Mouse (Mus musculus) B cell, adult 2 months (primary cell): Measurements from ENCODE around the gene Rnf115.

Experiments used
- DNase-seq, 2 experiments: peaks; one replicate each; pipeline ENCODE4 v3.0.0; 2022

Gene Rnf115

DNA sequence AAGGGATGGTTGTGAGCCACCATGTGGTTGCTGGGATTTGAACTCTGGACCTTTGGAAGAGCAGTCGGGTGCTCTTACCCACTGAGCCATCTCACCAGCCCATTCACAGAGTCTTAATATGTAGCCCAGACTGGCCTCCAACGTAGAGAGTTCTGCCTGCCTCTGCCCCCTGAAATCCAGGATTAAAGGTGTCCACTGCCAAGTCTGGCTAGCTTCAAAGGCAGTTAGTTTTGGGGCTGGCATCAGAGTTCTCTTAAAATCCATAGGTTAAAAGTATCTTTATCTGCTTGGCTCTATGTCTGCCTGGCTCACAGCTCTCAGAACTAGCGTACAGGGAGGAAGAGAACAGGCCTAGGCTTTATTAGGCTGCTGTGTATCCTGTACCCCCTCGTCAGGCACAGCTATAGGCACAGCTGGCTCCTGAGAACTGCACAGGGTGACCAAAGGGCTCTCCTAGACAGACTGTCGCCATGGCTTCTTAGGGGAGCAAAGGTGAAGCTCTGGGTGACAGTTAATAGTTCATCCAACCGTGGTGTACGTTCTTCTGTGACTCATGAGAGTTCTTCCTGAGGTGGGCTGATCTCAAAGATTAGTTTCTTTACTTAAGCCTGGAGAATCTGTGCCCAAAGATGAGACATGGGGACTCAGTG lies 111.7 kb downstream of the Rnf115 start:
- no peak for DNase-seq
